Mouse (Mus musculus) frontal cortex, adult 2 months (tissue): ENCODE measurements around the gene Mageb3. TPM values are rescaled to one million over a fixed set of nuclear protein-coding genes. Genes with fewer than 3 reads are reported as not detected.
"Not testable (repeated sequence)": the region's sequence is repeated elsewhere in the genome, so short reads cannot be mapped to it uniquely, and the experiment has no call there.

Experiments
- DNase-seq, 2 experiments: peaks; one replicate each; pipeline ENCODE4 v3.0.0; 2022; ENCODE audit warnings: low spot score in 1 of 2; ENCODE audit errors: extremely low spot score in 1 of 2
- polyA plus RNA-seq: library from polyadenylated mRNA; depleted of rRNA; stranded (reverse); fragments of >200 nt; gene quantifications from 2 replicates; pipeline ENCODE4 v1.2.3, GENCODE M21; 2012; rRNA removed

The Mageb3 gene
- polyA plus RNA-seq = 0.27 and 0.36 TPM in 2 replicates

DNA sequence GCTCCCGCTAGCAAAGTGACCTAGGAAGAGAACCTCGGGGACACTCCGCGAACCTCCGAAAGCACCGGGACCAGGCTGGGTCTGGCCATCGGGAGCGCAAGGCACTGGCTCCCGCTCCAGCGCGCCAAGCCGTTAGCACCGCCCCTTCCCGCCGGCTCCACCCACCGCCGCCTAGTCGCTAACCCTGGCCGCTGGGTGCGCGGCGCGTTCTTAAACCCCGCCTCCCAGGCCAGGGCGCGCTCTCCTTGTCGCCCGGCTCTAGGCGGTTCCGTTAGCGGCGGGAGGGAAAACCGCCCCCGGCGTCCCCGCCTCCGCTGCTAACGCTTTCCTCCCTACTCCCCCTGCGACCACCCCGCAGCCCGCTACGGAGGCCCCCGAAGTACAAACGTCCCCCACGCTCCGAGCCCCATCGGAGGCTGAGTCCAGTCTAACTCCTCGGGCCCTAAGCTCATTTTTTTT is at the start of gene Mageb3, which contains the start of gene Ctdspl2:
TSS of gene Mageb3 (minus strand) at position 328 of the 459 bp plus-strand sequence.
TSS of gene Ctdspl2 (plus strand) at position 237 of the 459 bp plus-strand sequence.
- DNase-seq = peak; percentile 82 to 93

DNA sequence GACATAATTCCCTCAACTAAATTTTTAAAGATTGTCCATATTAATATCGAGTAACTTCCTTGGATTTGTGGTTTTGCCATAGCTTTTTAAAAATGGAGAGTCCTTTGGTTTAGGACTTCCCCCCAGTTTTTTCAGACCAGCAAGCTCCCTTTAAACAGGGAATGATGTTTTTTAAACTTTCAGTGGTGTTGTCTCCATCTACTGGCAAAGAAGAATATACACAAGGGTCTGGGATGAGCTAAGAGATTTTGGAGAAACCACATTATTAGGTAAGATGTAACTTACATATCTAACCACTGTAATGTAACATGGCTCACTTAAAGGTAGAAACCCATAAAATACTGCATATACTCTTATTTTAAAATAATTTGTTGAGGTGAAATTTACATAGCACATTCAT is 39.8 kb upstream of the Mageb3 start:
- DNase-seq = peak in 1 of 2 experiments; percentile 15

DNA sequence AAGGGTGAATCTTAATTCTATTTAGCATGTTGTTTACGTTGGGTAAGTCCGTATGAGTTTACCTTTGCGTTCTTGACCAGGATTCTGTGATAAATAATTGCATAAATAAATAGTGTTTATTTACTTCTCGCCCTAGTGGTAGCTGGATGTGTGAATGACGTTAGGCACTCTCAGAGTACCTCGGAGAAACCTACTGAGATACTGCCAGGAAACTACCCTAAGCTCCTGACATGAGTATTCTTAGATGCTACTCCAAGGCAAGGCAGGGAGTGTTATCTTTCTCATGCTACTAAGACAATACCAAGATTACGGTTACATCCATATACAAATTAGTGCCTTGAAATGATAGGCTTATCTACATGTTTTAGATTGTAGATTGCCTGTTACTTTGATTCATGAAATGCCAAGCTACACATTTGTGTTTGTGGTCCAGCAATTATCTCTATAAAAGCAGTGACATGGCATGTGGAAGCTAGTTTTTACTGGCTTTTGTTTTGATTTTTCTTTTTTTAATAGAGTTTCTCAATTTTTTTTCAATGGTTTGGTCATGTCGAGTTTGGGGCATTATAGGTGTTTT is 1.4 kb upstream of the Mageb3 start:
- no peak for DNase-seq

DNA sequence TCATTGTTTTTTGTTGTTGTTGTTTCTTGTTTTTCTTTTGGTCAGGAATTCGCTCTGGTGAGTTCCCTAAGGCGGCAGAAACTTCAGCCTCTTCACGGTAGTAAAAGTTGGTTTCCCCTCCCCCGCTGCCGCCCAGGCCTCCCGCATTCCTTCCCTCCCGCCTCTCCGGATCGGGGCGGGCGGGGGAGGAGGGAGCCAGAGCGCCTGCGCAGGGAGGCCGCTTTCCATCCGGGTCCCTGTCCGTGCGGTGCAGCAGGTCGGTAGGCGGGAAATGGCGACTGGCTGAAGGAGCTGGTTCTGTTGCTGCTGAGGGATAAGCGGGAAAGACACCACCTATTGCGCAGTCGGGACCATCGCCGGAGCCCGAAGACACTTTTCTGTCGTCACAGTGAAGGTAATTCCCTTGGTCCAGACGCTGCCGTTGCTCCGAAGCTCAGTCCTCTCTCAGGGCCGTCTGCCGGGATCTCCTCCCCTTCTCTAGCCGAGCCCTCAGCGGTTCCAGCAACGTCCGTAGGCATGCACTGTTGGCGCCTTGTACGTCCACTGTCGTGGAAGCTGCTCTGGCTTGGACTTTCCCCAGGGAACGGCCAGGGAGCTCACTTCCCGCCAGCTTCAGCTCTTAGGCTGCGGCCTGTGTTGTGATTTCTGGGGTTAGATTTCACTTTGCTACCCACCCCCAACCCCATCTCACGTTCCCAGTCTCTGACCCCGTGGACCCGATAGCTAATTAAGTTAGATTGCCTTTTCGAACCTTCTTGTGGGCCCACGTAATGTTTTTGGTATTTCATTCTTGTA is 529 bp upstream of the Mageb3 start:
- DNase-seq = peak; percentile 85 to 96

DNA sequence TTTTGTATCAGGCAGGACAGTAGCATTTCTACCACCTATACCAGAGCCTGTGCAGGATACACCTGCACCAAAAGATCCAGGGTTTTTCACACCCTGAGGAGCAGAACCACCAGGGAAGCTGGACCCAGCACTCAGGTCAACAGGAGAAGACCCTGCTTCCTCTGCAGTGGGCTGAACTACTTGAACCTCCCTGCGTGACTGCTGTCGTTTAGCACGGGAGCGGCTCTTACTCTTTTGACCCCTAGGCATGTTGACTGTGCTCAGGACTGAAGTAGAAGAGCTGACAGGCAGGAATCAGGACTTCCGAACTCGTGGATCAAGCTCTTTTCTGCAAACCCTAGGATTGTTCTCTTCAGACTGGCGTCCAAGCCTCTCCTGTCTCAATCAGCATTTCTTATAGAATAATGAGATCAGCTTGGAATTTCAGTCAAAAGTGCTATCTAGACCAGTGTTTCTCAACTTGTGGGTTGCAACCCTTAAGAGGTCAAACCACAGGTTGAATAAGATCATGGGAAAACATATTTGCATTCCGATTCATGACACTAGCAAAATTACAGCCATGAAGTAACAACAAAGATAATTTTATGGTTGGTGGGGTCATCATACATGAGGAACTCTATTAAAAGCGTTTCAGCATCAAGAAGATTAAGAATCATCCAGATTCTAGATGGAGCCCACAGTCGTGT is 778 bp downstream of the Mageb3 start:
- no peak for DNase-seq

DNA sequence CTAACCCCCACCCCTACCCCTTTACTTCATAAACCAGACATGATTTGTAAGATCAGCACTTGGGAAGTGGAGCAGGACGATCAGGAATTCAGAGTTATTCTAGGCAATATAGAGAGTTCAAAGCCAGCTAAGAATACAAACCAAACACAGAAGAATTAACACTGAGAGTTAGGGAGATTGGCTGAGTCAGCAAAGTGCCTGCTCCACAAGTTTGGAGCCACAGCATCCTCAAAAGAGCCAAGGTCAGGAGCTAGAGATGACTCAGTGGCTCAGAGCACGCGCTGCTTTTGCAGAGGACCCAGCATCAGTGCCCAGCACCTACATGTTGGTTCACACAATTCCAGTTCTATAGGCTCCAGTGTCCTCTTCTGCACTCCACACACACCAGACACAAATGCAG is 12.5 kb downstream of the Mageb3 start:
- no peak for DNase-seq

DNA sequence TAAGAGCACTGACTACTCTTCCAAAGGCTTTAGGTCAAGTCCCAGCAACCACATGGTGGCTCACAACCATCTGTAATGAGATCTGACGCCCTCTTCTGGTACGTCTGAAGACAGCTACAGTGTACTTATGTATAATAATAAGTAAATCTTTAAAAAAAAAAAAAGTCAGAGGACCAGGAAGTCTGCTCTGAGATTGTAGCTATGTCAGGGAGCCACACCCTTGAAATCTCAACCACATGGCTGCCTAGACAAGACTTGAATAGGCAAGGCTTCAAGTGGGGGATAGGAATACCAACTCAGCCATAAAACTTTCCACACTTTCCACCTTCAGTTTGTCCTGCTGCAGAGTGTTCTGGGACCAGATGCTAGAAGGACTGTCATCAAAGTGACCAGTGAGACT is 18.3 kb downstream of the Mageb3 start:
- not testable (repeated sequence) for DNase-seq

DNA sequence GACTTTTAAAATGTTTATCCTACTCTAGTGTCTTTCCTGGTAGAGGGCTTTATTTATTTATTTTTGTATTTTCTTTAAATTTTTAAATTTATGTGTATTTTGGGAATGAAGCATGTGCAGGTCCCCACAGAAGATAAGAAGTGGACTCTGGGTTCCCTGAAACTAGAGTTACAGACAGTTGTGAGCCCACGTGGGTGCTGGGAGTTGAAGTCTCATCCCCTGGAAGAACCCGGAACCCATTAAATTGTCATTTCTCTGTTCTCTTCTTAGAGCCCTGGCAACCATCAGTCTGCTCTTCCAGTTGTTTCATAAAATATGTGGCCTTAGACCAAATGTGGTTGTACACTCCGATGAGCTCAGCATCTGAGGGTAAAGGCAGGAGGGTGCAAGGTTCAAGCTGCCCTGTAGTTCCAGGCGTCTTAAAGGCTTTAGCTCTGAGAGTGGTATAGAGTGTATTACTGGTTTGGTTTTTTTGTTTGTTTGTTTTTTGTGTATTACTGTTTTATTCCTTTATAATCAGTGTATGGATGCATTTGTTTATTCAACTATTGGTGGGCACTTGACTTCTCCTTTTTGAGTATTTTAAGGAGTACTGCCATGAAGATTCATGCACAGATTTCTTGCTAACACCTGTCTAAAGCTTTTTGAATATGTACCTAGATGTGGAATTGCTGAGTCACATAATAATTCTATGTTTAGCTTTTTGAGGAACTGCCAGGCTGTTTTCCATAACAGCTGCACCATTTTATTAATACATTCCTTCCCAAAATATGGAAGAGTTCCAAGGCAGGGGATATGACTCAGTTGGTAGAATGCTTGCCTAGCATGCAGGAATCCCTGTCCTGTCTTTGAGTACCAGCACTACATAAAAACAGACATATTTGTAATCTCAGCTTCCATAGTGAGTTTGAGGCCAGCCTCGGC is 39.6 kb downstream of the Mageb3 start:
- peak; percentile 21 to 68 for DNase-seq

DNA sequence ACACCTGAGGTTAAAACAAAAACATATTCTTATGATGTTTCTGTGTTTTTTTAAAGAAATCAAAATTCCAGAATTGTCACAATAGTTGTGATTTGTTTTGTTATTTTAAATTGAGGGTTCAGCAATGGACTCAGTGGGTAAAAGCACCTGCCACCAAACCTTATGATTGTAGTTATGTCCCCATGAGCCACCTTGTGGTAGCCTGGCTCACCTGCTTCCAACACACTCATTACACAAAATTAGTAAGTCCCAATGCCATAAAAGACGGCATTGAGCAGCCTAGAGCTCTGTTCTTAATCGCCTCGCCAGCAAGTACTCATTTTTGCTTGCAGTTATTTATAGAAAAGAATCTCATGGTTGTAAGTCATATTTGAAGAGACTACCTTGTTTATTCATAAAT is 45.9 kb downstream of the Mageb3 start:
- DNase-seq = no peak

Other genes with a start within 250 kb of the Mageb3 start
- 28.2 and 30.6 TPM in 2 replicates for gene Frmd5, start 149.0 kb downstream of the Mageb3 start, polyA plus RNA-seq
- 38.1 and 45.7 TPM in 2 replicates for gene Casc4, start 89.1 kb downstream of the Mageb3 start, polyA plus RNA-seq
- gene Ctdspl2, start 91 bp downstream of the Mageb3 start, polyA plus RNA-seq = 15.7 and 16.3 TPM in 2 replicates
- gene Eif3j1, start 72.5 kb upstream of the Mageb3 start, polyA plus RNA-seq = 18.4 and 19.8 TPM in 2 replicates
- 9.5 and 9.9 TPM in 2 replicates for gene Spg11, start 162.3 kb upstream of the Mageb3 start, polyA plus RNA-seq
- gene B2m, start 191.6 kb upstream of the Mageb3 start, polyA plus RNA-seq = 168 and 176 TPM in 2 replicates
- 0.06 TPM in 2 replicates for gene Trim69, start 204.6 kb upstream of the Mageb3 start, polyA plus RNA-seq
- 0.08 TPM in 1 of 2 replicates, not detected in the other for gene Patl2, start 230.1 kb upstream of the Mageb3 start, polyA plus RNA-seq
- gene Terb2, start 230.2 kb upstream of the Mageb3 start, polyA plus RNA-seq = not detected in 2 replicates